Mouse (Mus musculus): ENCODE results near the gene Fbp1. TPM values are rescaled to one million over a fixed set of nuclear protein-coding genes. Genes with fewer than 3 reads are reported as not detected.
"Not testable (repeated sequence)": the region's sequence is repeated elsewhere in the genome, so short reads cannot be mapped to it uniquely, and the experiment has no call there.

Fbp1 gene
- total RNA-seq, 2 experiments from 2014 or later: not detected

DNA sequence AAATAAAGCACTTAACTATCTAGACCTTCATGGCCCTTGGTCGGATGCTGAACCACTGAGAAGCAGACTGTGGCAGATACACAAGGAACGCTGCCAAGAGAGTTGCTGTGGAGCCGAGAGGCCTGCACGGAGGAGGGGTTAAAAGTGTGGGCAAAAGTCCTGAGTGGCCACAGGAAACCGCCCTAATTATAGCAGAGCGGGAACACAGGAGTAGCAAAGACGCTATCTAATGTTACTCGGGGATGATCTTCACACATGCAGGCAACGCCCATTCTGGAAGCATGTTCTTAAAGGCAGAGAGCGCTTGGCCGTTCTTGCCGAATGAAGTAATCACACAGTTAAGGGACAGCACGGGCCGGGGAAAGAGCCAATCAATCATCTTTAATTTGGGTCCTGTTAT lies 31.2 kb downstream of the Fbp1 start:
- DNase-seq (ENCODE audit: low spot score): no peak
- intact Hi-C loops (cut with DNase I): no loop called here

- intact Hi-C loops (cut with DNase I): no loop called here
- DNase-seq (ENCODE audit: low spot score): peak; percentile 52
These were observed 31.8 kb downstream of the Fbp1 start for GRCm38 (mm10) chr13:62856305-62856675.

- intact Hi-C loops (cut with DNase I): loop anchor here (2.0 kb wide), 1 partner anchor 233 kb away; no protein-coding TSS in a partner anchor
- DNase-seq (ENCODE audit: low spot score): no peak
These were observed 32.4 kb downstream of the Fbp1 start for GRCm38 (mm10) chr13:62855396-62856304.

- DNase-seq (ENCODE audit: low spot score): no peak
- intact Hi-C loops (cut with DNase I): loop anchor here (2.0 to 5.0 kb wide), 3 partner anchors 62 to 232 kb away; partner anchors contain the start of gene Platr25
These were observed 33.4 kb downstream of the Fbp1 start for GRCm38 (mm10) chr13:62854666-62855065.

- DNase-seq (ENCODE audit: low spot score): no peak
- intact Hi-C loops (cut with DNase I): no loop called here
These were observed 54.7 kb downstream of the Fbp1 start for GRCm38 (mm10) chr13:62833341-62833740.

DNA sequence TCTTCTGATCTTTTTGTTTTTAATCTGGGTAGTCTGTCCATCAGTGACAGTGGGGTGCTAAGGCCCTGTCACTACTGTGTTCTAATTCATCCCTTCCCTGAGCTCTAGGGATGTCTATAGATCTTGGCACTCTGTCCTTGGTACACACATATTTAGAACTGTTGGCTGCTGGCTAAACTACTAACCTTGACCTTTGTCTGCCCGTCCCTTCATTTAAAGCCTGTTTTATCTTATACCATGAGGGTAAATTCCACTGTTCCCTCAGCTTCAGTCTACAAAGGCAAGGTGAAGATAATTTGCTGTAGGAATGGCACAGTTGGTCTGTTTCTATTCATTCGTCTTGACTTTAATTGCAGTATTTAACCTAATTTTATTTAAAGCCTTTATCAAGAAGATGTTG lies 55.8 kb downstream of the Fbp1 start:
- intact Hi-C loops (cut with DNase I): no loop called here
- DNase-seq (ENCODE audit: low spot score): no peak

GRCm38 (mm10) chr13:62815705-62816104 lies 72.4 kb downstream of the Fbp1 start:
- intact Hi-C loops (cut with DNase I); DNase-seq (ENCODE audit: low spot score): not testable (repeated sequence)

Other genes starting within 250 kb of the Fbp1 start
- gene Platr25, start 127.6 kb downstream of the Fbp1 start, total RNA-seq (2021): 1 to 10 TPM; 2.6 to 3.0 TPM
- under 1 TPM; 0.55 to 0.98 TPM for gene Gm5141, start 102.5 kb downstream of the Fbp1 start, total RNA-seq (2021)
- 10 to 100 TPM; 25.5 to 32.1 TPM for gene Fbp2, start 29.9 kb downstream of the Fbp1 start, total RNA-seq (2021)
- gene 2010111I01Rik, start 76.6 kb upstream of the Fbp1 start, total RNA-seq (2021): 100 to 1,000 TPM; 109 to 112 TPM

Measured in heart, postnatal 25 days (tissue).